Mouse (Mus musculus): ENCODE data around the gene Sdk2.

Sdk2 gene

DNA sequence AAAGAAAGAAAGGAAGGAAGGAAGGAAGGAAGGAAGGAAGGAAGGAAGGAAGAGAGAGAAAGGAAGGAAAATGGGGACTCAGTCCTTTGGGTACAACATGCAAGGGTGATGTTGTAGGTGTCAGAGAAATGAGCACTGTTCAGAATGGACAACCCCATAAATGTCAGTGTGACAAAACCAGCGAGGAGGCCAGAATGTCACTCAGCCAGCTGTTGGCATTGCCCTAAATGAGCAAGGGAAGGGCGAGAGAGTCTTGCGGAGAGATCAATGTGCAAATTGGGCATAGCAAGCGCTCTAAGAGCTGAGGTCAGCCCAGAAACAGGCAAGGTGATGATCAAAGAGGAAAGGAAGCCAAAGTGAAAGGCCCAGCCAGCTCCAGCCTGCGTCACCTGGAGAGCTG is 293.7 kb downstream of the Sdk2 start:
- no peak for DNase-seq (ENCODE audit: extremely low read depth, low read depth, low spot score)

DNA sequence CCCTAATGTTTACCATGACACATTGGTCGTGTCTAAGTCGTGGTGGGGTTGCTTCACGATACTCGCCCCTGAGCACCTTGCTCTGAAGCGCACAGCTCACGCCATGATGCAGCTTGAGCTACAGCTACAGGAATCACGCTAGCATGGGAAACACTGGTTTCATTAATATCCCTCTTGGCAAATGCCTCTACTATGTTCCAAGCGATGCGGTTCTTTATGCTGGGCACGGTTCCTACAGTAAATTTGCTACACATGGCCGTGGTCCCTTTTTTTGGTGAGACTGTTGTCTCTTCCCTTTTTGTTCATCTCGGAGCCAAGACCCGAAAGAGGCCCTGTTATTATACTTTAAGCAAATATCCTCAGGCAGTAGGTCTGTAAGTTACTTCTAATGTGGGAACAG is 295.7 kb downstream of the Sdk2 start:
- no peak for DNase-seq (ENCODE audit: extremely low read depth, low read depth, low spot score)

DNA sequence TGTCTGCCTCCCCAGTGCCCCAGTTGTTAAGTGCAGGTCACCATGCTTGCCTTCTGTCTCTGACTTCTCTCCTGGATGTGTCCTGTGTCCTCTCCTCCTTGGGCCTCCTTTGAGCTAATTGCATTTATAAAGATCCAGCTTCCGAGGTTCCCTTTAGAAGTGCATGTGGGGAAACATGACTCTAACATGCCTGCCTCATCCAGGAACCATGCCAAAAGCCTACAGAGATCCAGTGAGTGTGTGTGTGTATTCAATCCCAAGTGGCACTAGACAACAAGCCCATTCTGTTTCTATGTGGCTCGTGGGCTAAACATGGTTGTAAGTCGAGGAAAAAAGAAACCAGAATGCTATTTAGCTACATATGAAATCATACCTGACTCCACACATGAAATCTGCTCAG is 298.5 kb downstream of the Sdk2 start:
- no peak for DNase-seq (ENCODE audit: extremely low read depth, low read depth, low spot score)

DNA sequence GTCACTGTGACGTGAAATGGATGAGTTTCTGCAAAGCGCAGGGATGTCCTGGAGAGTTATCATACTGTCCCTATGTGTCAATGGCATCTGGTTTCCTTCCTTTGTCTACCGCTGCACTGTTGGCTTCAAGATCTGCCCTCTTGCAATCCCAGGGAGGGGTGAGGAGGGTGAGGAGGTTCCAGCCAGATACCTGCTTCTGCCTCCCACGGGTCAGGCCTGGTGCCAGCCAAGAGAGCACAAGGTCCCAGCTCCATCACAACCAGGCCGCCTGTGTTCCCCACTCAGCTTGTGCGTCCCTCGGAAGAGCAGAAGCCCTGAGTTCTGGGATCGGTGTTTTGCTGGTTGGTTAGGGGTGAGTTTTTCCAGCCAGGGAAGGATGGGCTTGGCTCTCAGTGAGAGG is 299.6 kb downstream of the Sdk2 start:
- DNase-seq (ENCODE audit: extremely low read depth, low read depth, low spot score): peak; percentile 76

DNA sequence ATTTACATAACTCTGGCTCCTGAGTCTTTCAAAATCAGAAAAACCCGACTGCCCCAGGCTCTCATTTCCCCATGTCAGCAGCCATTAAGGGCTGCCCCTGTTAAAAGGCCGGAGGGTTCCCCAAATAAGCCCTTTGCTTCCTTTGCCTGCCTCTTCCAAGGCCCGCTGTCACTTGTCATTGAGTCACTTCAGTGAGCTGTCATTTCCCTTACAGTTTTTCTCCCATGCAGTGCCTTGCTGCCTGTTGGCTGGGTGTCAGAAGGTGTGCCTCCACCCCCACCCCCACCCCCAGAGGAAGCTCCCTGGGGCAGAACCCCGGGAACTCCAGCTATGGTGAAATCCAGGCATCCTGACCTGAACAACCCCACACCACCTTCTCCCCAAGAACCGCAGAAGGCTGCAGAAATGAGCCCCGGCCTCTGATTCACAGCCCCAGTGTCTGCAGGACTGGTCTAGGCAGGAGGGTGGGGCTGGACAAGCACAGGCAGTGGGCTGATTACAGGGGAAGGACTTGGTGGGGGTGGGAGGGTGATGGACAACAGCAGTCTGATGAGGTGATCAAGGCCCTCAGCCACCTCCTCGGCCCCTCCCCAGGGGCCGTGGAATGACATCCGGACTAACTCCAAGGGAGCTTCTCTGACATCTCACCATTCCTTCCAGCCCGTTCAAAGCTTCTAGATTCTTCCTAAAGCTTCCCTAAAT is 300.4 kb downstream of the Sdk2 start:
- DNase-seq (ENCODE audit: extremely low read depth, low read depth, low spot score): peak; percentile 67

DNA sequence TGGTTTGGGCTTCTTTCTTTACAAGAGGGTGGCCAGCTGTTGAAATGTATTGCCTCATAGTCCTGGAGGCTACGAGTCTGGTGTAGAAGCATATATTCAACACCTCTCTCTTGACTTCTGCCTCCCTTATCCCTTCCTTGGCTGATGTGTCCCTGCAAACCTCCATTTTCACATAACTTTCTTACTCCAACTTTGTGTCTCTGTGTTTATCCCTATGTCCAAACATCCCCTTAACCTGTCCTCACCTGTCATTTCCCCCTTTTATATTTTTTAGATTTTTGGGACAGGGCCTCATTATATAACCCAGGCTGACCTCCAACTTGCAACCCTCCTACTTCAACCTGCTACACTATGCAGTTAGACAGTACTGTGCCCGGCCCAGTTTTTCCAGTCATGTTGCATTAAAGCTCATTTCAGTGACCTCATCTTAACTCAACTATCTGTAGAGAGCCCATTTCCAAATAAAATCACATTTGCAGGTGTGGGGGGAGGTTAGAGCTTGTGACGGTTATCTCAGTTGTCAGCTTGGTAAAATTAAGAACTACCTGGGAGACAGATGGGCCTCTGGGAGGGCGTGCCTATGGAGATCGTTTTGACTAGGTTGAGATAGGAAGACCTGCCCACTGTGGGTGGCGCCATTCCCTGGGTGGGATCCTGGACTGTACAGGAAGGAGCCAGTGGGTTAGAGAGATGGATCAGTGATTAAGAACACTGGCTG is 302.6 kb downstream of the Sdk2 start:
- no peak for DNase-seq (ENCODE audit: extremely low read depth, low read depth, low spot score)

DNA sequence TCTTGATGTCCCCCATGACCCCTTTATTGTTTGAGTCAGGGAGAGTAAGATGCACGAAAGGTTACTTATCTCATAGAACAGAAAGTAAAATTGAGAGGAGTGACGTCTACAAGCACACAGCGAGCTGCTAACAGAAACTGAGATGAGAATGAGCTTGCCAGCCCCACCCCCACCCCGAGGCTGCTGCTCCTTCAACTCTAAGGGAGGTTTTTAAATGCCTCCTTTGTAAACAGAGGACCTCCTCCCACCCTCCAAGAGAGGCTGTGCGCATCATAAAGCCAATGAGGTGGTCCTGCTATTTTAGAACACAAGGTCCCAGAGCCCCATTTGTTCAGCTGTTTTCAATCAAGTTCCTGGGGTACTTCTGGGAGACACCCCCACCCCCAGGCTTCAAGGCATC is 303.4 kb downstream of the Sdk2 start:
- no peak for DNase-seq (ENCODE audit: extremely low read depth, low read depth, low spot score)

DNA sequence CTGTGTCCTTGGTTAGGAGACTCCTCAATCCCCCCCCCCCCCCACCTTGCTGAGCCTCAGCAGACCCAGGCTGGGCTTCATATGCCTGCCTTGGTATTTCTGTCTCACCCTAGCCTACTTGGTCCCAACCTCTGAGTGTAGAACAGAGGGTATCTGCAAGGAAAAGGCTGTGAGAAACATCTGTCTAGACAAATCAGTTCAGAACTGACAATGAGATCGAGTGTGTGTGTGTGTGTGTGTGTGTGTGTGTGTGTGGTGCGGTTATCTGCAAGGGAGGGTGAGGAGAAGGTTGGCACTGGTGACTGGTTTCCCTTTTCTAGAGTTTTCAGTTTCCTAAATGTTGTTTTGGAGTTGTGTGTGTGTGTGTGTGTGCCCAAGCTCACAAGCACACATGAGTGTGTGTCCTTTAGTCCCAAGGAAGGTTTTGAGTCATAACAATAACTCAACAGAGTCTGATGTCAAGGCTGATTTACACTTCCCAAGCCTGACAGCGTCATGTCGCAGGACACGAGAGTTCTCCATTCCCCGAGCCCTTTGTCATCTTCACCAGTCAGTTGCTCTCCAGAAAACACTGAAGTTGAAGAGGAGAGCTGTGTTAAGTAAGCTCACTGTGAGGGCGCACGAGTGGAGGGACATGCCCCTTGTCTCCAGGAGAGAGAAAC is 304.6 kb downstream of the Sdk2 start:
- no peak for DNase-seq (ENCODE audit: extremely low read depth, low read depth, low spot score)

DNA sequence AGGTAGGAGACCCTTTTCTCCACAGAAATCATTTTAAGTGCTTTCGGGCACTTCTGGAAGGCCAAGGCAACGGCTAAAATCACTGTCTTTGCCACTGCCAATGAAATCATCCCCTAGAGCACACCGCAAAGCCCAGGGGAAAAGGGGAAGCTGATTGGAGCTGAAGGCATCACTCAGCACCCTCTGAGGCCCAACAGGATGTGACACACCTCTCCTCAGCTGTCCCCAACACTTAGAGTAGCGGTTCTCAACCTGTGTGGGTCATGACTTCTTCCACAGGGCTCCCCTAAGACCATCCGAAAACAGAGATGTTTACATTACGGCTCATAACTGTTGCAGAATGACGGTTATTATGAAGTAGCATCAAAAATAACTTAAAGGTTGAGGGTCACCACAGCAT is 305.2 kb downstream of the Sdk2 start:
- DNase-seq (ENCODE audit: extremely low read depth, low read depth, low spot score): no peak

DNA sequence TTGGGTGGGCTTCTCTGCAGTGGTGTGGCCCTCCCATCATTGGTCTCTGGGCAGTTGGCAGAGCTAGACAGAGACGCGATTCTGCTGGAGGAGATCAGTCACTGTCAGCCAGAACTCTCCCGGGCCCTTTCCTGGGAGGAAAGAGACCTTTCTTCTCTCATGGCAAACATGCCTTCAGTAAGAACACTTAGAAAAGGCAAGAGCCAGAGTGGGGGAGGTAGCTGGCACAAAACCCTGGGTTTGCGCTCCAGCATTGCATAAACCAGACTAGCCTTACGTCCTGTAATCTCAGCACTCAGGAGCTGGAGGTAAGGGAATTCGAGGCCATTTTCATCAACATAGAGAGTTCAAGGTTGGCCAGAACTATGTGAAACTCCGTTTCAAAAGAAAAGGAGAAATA is 306.4 kb downstream of the Sdk2 start:
- DNase-seq (ENCODE audit: extremely low read depth, low read depth, low spot score): no peak

DNA sequence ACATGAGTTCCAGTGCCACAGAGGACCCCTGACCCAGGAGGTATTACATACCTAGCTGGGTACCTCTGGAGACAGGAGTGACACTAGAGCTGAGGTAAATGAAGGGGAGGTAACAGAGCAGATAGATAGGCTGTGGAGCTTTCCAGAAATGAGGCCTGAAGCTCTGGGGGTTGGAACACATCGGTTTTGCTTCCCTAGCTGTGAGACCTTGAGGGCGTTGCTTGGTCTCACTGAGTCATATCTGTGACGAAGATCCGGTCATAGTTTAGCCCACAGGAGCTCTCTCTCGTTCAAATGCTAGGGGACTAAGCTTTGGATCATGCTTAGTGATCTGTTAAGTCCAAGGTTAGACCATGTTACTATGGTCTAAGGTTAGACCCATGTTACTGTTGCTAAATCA is 308.0 kb downstream of the Sdk2 start:
- DNase-seq (ENCODE audit: extremely low read depth, low read depth, low spot score): no peak

DNA sequence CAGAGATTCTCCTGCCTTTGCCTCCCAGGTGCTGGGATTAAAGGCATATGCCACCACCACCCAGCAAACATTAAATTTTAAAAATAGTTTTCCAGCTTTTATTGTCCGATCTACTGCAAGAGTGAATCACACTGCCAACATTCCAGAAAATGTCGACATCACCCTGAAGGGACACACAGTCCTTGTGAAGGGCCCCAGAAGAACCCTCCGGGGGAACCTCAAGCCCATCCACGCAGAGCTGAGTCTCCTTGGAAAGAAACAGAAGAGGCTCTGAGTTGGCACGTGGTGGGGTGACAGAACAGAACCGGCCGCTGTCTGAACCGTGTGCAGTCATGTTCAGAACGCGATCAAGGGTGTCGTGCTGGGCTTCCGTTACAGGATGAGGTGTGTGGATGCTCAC is 310.3 kb downstream of the Sdk2 start:
- DNase-seq (ENCODE audit: extremely low read depth, low read depth, low spot score): peak; percentile 89

DNA sequence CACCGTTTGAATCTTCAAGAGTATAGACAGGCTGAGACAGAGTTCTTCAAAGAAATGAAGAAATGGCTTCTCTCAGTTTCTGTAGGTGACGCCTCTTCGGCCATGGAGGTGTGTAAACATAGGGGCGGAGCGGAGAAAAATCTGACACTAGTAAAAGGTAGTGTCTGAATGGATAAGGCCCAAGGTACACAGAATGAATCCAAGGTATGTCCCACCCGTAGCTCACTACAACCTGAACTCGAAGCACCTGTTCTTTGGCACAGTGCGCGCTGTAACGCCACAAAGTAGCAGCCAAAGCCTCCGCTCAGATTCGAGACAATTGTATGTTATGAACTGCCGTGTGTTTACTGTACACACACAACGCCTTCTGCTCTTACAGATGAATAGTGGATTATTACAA is 311.0 kb downstream of the Sdk2 start:
- DNase-seq (ENCODE audit: extremely low read depth, low read depth, low spot score): no peak

DNA sequence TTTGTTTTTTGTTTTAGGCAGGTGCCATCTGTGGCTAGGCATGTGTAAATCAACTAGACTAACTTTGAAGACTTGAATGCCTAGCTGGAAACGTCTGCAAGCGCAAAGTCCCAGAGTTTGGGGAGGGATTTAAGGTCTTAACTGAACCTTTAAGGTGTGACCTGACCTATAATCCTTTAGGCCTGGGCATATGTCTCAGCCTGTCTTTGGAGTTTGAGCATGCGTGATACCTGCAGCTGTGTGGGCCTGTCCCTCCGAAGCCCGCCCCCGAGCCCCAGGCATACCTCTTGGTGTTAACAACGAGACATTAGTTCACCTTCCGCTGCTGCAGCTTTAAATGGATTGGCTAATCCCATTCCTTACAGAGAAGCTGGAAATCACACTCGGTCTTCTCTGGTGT is 312.0 kb downstream of the Sdk2 start:
- peak; percentile 93 for DNase-seq (ENCODE audit: extremely low read depth, low read depth, low spot score)

DNA sequence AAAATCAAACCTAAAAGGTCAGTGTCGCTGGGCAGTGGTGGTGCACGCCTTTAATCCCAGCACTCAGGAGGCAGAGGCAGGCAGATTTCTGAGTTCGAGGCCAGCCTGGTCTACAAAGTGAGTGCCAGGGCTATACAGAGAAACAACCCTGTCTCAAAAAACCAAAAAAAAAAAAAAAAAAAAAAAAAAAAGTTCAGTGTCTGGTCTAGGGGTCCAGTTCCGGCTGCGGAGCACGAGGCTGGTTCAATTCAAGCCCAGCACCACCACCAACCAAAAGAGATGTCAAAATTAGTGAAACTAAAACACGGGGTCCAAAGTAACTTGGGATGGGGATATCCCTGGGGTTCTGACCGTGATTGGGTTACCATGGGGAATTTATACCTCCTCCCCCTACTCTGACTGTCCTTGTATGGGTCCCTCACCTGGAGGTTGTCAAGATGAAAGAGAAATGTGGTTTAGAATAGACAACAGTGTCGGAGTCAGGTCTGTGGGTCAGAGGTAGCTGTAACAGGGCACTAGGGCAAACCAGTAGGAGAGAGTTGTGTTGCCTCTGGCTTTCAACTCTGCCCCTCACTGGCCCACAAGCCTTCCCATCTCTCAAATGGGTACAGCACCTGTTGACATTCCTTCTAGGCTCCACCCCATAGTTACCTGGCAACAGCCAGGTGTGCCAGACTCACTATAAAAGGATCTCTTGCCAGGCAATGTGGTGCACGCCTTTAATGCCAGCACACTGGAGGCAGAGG is 314.0 kb downstream of the Sdk2 start:
- no peak for DNase-seq (ENCODE audit: extremely low read depth, low read depth, low spot score)

DNA sequence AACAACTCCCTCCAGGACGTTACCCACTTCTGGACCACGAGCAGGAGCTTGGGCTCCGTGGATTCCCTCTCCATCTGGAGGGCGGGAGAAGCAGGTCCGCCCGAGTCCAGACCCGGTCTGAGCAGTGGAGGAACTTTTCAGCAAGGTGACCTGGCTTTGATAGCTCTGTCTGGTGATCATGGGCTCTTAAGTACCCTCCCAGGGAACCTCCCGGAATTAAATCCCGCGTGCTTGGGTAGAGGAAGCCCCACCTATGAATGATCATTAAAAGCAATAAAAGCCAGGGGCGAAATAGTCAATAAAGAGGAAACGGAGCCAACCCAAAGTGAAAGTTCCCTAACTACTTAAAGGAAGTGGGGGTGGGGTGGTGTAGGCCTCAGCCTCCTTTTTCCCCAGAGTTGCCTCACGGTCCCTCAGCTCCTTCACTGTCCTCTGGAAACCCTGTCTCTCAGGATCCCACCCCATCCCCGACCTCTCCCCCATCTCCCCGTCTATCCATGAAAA is 314.6 kb downstream of the Sdk2 start:
- DNase-seq (ENCODE audit: extremely low read depth, low read depth, low spot score): no peak

DNA sequence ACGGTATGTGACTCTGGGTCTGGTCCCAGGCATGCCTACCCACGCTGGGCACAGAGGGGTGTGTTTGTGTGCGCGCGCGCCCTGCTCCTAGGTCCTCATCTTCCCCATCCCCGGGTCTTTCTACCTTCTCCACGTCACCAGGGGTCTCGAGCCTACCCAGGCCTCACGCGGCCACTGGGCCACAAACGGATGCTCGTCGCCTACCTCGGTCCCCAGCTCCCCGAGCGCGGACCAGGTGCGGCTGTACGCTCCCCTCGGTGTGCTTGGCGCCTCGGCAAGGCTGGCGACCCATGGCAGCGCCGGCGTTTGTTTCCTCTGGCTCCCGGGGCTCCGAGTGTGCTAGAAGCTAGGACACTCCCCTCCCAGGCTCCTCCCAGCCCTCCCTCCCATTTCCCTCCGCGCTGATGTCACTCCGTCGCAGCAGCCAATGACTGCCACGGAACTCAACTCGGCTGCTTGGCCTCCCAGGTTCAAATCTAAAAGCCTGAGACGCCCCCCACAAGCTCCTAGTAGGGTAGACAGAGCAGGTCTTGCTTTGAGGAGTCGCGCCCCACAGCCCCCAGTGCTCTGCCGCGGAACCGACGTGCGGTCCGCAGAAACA is 315.3 kb downstream of the Sdk2 start, which contains the start of gene Cdc42ep4:
TSS of gene Cdc42ep4 (minus strand) at position 398 of the 601 bp plus-strand sequence.
- no peak for DNase-seq (ENCODE audit: extremely low read depth, low read depth, low spot score)

DNA sequence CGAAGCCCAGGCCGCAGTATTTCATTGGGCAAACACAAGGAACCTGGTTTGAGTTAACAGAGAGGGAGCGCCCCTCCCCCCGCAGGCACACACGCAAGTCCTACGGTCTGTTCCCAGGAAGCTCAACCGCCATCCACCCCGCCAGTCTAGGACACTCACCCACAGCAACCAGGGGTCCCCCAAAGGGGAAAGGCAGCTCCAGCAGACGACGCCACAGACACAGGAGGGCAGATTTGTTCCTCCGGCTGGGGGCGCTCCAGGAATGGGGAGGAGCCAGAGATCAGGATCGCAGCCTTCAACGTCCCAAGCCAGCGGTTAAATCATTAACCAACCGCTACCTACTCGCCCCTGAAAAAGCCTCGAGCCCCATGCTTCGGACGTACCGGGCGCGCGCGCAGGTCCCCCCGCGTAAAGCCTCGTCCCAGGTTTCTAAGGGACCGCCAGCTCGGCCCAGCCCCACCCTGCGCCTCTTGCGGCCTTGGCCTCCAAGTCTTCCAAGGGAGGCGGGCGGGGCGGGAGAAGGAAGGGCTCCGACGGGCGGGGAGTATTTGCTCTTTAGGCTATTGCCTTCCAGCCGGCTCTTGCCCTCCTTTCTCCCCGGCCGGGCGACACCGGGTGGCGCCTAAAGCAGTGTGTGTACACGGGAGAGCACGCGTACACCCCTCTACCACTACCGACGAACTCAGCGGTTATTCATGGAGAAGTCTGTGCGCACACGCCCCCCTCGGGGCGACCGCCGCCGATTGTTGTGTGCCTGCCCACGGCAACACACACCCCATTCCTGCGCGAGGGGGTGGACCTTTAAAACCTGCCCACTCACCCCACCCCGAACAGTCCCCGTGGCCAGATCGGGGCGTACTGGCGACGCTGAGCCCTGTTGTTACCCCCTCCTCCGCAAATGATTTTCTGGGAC is 316.0 kb downstream of the Sdk2 start:
- DNase-seq (ENCODE audit: extremely low read depth, low read depth, low spot score): no peak

DNA sequence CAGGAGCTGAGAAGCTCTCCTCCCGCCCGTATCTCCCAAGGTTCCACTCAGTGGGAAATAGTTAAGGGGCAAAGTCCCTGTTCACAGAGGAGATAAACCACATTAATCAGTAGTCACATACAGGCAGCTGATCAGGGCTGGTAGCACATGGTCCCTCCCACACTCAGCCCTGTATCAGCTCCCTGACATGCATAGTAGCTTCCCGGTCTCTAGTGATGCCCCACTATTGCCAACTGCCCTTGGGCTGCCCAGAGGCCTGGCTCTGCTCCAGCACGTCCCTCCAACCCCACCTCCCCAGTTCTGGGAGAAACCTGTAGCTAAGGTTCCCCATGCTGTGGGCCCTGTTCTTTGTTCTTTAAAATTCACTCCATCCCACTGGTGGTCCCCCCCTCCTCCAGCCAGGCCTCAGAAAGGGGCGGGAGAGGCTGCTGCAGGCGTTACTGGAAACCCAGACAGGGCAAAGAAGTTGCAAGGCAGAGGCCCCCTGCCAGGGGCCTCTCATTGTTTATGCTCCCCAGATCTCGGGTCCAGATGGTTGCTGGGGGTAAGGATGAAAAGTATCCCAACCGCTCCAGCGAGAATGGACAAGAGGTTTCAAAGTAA is 317.0 kb downstream of the Sdk2 start:
- no peak for DNase-seq (ENCODE audit: extremely low read depth, low read depth, low spot score)

Measured in fat pad, adult 2 months (tissue).